Mouse (Mus musculus) bone marrow, adult 2 months (tissue): ENCODE measurements around the gene A230050P20Rik. TPM values are rescaled to one million over a fixed set of nuclear protein-coding genes. Genes with fewer than 3 reads are reported as not detected.

Experiments used
- H3K27ac ChIP-seq: fragments of 200-500 bp; 2 replicates; pipeline ENCODE4 v1.5.1; 2012; ENCODE audit warnings: low read depth, mild to moderate bottlenecking, control low read depth, inconsistent platforms, low read length; ENCODE audit not compliant: control insufficient read depth, poor library complexity, insufficient read depth
- H3K4me1 ChIP-seq: fragments of 200-500 bp; 2 replicates; pipeline ENCODE4 v1.6.1; 2011; ENCODE audit warnings: low read length; ENCODE audit not compliant: control insufficient read depth, insufficient read depth
- H3K4me3 ChIP-seq: fragments of 200-500 bp; replicated peaks from 2 replicates; pipeline ENCODE3; 2011; ENCODE audit warnings: mild to moderate bottlenecking, low read depth, low read length, control low read depth; ENCODE audit not compliant: control insufficient read depth
- CTCF ChIP-seq: fragments of 200-500 bp; IDR thresholded peaks from 2 replicates; pipeline ENCODE4 v1.5.1; 2011; ENCODE audit warnings: low read length, control low read depth; ENCODE audit not compliant: control insufficient read depth, insufficient read depth
- POLR2A ChIP-seq: fragments of 200-500 bp; IDR thresholded peaks from 2 replicates; pipeline ENCODE4 v1.6.1; 2011; ENCODE audit warnings: low read depth, mild to moderate bottlenecking, control low read depth, low read length, borderline replicate concordance; ENCODE audit not compliant: control insufficient read depth
- WGBS: fragments of 180-500 bp; shearing (Covaris S2); methylation state at CpG from one replicate; pipeline ENCODE4 v1.1.7; 2018; 5-methylcytosine and 5-hydroxymethylcytosine counted together
- polyA plus RNA-seq: library from polyadenylated mRNA; stranded (reverse); fragments of >200 nt; gene quantifications from 2 replicates; pipeline ENCODE4 v1.2.4, GENCODE M21; 2011; ENCODE audit warnings: low replicate concordance; ENCODE audit not compliant: missing spikeins, insufficient read depth, insufficient read length

Gene A230050P20Rik
- polyA plus RNA-seq, 1 experiment, result 28.5 TPM

DNA sequence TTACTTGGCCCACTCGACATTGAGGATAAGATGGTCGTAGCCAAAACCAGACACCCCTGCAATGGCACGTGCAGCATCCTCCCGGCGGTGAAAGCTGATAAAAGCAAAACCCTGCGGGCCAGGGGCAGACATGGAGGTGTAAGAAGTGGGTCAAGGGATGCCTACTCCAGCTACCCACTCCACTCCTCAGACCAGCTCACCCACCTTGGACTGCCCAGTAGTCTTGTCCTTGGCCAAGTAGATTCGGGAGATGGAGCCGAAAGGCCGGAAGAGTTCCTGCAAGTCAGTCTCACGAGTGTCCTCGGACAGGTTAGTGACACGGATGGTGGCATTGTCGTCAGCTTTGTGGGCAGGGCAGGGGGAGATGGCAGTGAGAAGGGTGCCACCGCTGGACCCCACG, 26.2 kb downstream of the A230050P20Rik start:
- TF ChIP-seq POLR2A (no peak), CTCF (no peak)
- Histone ChIP-seq H3K4me1 (peaks cover 2% of the 10 kb centered on the region; the same call in 1 of the 2 replicates), H3K4me3 (no peak overlapping the region), H3K27ac (no peak overlapping the region)
- WGBS, result 90% methylated on average over 15 of the region's 15 CpGs

DNA sequence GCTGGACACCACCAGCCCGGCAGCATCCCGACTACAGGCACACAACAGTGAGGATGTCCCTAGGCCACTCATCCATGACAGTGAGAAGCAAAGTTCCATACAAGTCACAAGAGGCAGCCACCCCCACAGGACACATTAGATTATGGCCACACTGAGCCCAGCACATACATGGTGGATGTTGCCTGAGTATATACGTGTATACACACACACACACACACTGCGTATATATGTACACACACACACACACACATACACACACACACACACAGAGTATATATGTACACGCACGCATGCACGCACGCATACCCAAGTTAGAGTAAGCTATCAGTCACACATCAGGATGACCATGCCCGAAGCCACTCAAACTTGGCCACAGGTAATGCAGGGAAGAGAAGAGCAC, 26.9 kb downstream of the A230050P20Rik start:
- Histone ChIP-seq H3K27ac (no peak overlapping the region), H3K4me3 (no peak overlapping the region), H3K4me1 (no peaks in the 10 kb centered on the region; the same call in 1 of the 2 replicates)
- 97% methylated on average over 9 of the region's 9 CpGs for WGBS
- TF ChIP-seq CTCF (no peak), POLR2A (no peak)

DNA sequence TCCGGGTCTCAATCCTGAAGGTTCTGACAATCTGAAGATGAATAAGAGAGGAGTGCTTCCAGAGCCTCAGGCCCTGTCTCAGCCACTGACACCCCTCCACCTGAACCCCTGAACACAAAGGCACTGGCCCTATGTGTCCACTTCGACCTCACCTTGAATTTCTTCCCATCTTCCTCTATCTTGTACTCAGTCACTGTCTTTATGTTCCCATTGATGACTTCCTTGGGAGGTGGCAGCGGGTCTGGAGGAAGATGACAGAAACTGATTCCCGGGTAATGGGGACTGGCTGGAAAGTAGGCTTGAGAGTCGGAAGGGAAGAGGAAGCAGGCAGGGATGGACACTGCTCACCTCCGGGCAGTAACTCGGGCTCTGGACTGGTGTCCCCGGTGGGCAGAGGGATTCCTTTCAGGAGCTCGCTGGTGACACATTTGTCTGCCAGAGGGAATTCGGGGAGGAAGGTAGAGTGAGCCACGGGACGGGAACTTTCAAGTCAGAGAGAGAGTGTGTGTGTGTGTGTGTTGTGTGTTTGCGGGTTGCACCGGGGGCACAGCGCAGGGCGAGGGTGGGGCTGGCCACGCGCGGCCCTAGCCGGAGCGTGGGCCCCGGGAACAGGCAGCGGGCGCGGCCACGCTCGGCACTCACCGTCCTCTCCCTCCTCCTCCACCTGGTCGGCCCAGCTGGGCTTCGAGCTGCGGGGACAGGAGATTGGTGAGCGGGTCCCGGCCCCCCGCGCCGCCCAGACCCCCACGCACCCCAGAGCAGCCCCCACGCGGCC, 29.5 kb downstream of the A230050P20Rik start:
- WGBS, result 4% methylated on average over 26 of the region's 39 CpGs
- Histone ChIP-seq H3K27ac (peak overlapping the region; percentile 59), H3K4me1 (no peaks in the 10 kb centered on the region; the same call in 1 of the 2 replicates), H3K4me3 (peak overlapping the region; percentile 93)
- TF ChIP-seq CTCF, result no peak
- no peak for TF ChIP-seq POLR2A

DNA sequence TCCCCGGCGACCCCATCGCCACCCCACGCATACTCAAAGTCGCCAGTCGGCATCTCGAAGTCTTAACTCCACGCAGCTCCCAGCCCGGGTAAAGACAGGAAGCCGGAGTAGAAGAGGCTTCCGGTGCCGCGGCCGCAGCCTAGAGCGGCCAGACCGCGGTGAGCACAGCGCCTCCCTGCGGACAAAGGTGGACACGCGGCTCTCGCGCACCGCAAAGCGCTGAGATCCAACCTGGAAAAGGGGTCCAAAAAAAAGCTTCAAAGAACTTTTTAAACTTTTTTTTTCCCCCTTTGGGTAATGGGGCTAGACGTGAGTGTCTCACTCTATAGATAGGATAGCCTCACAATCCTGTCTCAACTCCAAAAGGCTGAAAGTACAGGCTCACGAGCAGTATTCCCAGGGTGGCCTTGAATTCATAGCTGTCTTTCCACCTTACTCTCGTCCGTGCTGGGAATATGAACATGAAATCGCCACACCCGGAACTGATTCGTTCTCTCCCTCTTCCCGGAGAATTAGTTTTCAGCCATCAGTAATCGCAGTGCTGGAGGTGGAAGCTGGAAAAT, 30.1 kb downstream of the A230050P20Rik start, which contains the start of gene Eif3g:
Gene Eif3g (minus strand): TSS at position 113 of the 563 bp plus-strand sequence.
- Histone ChIP-seq H3K4me3 (peak within 1 kb of the TSS; percentile 93), H3K27ac (peak within 1 kb of the TSS; percentile 59), H3K4me1 (no peaks in the 10 kb centered on the region; the same call in 1 of the 2 replicates)
- 7% methylated on average over 34 of the region's 34 CpGs for WGBS
- TF ChIP-seq POLR2A (peak; percentile 50; the same call in 1 of the 2 replicates), CTCF (peak; percentile 96)

DNA sequence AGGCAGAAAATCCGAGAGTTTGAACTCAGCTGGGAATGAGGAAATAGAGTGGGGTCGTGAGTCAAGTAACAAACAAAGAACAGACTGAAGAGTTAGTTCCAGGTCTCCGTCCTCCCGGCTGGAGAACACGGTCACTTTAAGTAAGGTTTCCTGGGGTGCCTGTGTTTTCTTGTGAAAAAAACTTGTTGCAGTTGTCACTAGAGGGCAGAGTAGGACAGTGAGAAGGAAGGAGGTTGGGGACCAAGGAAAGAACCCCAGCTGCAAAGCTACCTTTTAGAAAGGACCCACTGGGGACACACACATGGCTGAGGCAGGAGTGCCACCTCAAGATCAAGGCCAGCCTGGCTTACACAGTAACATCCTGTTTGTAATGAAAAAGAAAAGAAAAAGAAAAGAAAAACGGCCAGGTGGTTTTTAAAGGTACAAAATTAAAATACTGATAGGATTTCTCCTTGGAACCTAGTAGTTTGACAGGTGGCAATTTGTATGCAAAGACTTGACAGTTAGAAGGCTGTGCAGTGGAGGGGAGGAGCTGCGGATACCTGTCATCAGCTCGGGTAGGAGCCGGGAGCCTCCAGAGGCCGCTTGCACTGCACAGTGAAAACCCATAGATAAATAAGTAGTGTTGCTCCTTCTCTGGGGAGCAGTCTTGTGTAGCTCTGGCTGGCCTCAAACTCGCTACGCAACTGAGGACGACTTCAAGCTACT, 33.2 kb downstream of the A230050P20Rik start:
- 10% methylated on average over 13 of the region's 13 CpGs for WGBS
- Histone ChIP-seq H3K27ac (no peak overlapping the region), H3K4me3 (no peak overlapping the region), H3K4me1 (no peaks in the 10 kb centered on the region; the same call in 1 of the 2 replicates)
- TF ChIP-seq CTCF (peak; percentile 47), POLR2A (no peak)

DNA sequence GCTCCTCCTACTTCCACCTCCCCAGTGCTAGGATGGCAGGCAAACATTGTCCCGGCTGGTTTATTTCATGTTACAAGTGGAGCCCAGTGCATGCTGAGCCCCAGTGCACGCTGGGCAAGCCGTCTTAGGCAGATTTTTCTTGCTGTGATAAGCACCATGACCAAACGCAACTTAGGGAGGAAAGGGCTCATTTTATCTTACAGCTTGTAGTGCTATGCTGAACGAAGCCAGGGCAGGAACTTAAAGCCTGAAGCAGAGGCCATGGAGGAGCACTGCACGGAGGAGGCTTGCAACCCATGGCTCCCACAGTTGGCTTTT, 33.7 kb downstream of the A230050P20Rik start:
- TF ChIP-seq CTCF (no peak), POLR2A (no peak)
- Histone ChIP-seq H3K4me1 (no peaks in the 10 kb centered on the region; the same call in 1 of the 2 replicates), H3K4me3 (no peak overlapping the region), H3K27ac (no peak overlapping the region)
- 47% methylated on average over 6 of the region's 6 CpGs for WGBS

DNA sequence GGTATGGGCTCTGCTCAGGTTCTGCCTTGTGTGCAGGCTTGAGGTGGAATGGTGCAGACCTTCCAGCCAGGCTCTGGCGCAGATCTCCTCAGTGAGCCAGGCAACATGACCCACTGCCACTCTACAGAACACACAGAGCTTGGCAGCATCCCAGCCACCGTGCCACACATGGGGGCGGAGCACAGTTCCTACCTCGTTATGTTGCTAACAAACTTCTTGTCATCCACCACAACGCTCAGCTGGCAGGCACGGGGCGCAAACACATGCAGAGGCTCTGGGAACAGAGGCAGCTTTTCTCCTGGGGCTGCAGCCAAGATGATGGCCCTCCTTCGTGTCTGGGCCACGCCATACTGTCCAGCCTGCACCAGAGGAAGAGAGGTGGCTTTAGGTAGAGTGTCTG, 41.5 kb downstream of the A230050P20Rik start:
- TF ChIP-seq POLR2A, result no peak
- no peak for TF ChIP-seq CTCF
- no peaks in the 10 kb centered on the region for H3K4me1 ChIP-seq
- H3K4me3 ChIP-seq, result no peak overlapping the region
- WGBS, result 87% methylated on average over 9 of the region's 9 CpGs
- H3K27ac ChIP-seq, result no peak overlapping the region

DNA sequence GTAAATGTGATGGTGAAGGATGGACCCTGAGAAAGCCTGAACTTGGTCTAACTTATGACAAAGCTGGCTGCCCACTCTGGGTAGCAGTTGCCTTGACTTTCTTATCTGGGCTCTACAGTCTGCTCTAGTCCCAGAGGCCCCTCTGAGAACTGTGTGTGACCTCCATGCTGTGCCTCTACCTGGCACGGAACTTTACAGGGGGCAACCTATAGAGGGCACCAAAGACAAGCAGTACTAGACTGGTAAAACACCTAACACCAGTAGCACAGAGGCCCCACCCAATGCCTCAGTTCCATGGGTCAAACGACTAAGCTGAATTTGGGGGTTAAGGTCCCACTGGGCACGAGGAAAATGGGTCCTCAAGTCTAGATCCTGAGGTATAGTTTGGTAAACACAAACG, 47.7 kb downstream of the A230050P20Rik start:
- TF ChIP-seq CTCF (peak; percentile 56), POLR2A (no peak)
- no peak overlapping the region for H3K4me3 ChIP-seq
- 75% methylated on average over 4 of the region's 4 CpGs for WGBS

More for the DNA sequence above, 47.7 kb downstream of the A230050P20Rik start:
- H3K4me1 ChIP-seq, result no peaks in the 10 kb centered on the region
- H3K27ac ChIP-seq, result no peak overlapping the region
